Mouse (Mus musculus) lung, postnatal 0 days (tissue): ENCODE data around the gene Khk.

Experiments used
- CTCF ChIP-seq: IDR thresholded peaks from 2 replicates; pipeline ENCODE4 v1.5.1; 2016; ENCODE audit warnings: antibody characterized with exemption, mild to moderate bottlenecking
- EP300 ChIP-seq: IDR thresholded peaks from 2 replicates; pipeline ENCODE4 v1.6.1; 2016; ENCODE audit warnings: antibody characterized with exemption, mild to moderate bottlenecking, control low read depth

- TF ChIP-seq CTCF (no peak), EP300 (no peak)
These were observed 30.9 kb upstream of the Khk start for GRCm38 (mm10) chr5:30890375-30890774.
